Mouse (Mus musculus): ENCODE results near the gene Styxl1.

DNA sequence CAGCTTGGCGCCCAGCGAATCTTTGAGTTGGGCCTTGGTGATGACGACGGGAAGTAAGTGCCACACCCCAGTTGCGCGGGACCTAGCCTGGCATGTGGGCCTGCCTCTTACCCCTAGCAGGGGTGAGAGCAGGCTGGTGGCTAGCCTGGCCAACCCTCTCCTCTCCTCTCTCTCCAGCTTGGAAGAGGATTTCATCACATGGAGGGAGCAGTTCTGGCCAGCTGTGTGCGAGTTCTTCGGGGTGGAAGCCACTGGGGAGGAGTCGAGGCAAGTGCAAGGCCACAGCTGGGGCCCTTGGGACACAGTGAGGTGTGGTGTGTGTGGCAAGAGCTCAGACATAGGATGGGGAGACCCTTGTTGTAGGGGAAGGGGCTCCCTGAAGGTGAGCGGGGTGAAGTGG is 47.3 kb downstream of the Styxl1 start:
- no peak for TF ChIP-seq CTCF (IDR thresholded peaks at IDR 0.05; ENCODE audit: low read depth)
- no peak for TF ChIP-seq EP300 (IDR thresholded peaks at IDR 0.05; ENCODE audit: low read depth)

Data from heart, postnatal 0 days (tissue).